Mouse (Mus musculus): ENCODE results near the gene Hgd.

The Hgd gene

DNA sequence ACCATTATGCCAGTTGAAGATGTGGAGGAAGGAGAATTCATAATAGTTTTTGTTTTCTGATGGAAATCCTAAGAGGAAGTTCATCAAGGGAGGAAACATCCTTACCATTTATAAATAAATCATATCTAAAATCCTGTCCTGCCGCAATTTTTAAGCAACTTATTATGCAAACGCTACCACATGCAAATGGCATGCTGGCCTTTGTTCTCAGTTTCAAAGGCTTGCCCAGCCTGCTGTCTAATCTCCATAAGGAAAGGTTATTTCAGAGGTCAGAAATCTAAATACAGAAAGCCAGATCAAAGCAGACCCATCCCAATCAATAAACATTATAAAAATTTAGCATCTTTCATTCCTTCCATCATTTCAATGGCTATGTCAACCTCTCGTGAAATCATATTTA lies 1.9 kb downstream of the Hgd start:
- DNase-seq, result no peak

DNA sequence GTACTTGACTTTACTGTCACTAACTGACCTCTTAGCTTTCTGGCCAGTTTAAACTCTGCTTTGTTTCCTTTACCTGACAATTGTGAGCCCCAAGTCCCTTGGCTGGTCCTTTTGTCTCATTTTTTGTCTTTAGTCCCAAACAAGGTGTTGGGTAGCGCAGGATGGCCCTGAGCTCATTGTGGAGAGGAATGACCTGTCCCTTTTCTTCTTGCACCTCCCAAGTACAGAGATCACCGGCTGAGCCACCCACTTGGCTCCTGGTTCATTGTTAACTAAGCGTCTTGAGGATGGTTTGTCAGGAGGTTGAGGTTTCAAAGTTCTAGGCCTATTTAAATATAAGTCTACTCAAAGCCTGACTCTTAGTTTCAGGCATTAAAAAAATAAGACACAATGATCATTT lies 3.4 kb downstream of the Hgd start:
- no peak for DNase-seq

DNA sequence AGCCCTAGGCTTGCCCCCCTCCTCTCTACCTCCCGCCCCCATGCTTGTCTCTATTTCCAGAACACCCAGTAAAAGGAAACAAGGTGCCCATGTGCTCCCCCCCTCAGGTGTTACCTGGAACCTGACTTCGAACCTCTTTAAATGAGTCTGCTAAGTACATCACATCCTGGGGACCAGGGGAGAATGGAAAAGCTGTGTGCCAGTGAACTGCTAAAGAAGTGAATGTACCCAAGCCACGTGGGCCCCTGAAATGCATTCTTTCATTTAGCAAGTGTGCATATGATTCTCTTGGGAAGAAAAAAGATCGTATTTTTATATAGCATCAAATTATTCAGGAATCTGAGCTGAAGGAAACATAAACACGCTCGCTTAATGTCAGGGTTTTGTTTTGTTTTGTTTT lies 3.8 kb downstream of the Hgd start:
- no peak for DNase-seq

DNA sequence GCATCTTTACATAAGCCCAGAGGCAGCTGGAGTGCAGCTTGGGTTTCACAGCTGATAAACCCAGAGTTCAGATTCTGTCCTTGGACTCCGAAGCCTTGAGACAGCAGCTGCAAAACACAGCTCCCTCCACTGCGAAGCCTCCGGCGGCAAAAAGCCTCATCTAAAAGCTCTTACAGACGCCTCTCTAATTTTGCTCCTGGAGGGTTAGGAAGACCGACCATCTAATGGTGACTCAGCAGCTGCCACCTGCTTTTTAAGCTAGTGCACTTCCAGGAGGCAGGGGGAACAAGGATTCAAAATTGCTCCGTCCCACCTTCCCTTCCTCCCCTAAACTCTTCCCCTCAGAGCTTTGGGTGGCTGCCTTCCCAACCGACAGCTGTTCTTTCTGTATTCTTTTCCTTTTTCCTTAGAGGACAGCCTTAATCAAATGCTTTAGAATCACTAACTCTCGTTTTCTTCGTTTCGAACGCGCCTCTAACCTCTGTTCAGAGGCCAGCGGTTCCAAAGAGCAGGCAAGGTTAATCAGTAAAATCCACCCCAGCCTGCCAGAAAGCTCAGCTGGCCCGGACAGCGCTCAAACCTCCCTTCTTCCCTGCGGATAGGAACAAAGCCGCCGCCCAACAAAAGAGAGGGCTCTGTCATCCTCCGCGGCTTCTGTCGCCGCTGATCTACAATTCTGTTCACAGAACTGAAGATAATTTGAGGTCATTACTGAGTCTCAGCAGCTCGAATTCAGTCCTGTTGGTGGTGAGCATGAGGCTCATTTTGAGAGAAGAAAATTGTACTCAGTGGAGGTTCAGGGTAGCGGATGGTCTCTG lies 4.5 kb downstream of the Hgd start:
- no peak for DNase-seq

DNA sequence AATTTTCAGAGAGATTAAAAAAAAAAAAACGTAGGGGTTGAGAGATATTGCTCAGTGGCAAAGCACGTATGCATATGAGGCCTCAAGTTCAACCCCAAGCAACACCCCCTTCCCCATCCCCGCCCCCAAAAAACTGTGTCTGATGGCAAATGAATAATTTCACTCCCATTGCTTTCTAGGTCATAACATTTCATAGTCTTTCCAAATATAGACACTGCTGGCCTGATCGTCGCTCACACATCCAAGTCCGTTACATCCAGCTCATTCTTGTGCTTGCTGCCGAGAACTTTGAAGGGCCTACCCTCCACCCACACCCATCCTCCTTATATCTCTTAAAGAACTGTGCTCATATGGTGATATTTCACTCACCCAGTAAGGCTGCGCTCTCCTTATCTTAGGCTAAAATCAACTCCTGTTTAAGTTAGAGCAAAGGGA lies 5.2 kb downstream of the Hgd start:
- DNase-seq, result no peak

DNA sequence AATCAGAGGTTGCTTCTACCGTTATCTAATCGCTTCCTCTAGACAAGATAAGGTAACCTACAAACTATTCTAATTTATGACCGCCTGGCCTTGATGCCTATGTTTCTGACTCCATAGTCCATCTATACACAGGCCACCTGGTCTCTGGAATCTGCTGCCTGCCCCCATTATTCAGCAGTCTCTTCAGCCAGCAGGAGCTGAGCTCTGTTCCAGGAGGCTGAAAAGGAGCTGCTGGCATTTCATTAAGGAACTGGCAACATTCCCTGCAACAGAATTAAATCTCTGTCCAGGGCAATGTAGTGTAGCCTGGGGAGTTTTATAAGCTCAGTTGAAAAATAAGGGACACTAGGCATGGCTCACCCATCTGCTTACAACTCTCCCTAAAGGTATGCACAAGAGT lies 11.0 kb downstream of the Hgd start:
- no peak for DNase-seq

DNA sequence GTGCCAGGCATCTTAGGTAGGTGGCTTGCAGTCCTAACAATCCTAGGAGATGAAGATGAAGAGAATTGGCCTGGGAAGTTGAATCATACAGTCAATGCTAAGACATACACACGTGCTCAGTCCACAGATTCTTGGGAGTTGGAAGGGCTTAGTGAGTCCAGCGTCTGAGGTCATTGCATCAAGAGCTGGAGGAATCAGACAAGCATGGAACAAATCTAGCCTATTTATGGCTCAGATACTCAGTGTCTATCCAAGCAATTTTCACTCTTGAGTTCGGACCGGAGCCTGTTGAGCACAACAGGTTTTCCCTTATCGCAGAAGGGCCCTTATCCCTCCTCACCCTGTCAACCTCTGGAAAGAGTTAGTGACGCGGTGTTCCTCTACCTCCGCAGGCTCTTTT lies 11.6 kb downstream of the Hgd start:
- DNase-seq, result no peak

DNA sequence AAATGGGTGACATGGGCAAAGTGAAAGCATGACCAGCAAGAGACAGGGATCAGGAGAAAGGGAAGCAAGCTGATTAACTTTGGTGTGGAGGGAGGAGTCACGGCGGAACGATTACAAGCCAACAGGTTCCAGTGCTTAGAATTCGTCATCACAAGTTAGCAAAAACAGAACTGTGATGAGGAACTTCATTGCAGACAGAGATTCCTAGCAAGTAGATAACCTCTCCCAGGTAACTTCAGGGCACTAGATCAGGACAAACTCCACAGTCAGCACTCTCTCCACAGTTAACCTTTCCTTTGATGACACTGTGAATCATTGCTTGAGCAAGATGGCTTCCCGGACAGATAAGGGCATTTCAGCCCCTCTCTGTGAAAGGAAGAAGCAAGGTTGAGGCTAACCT lies 17.5 kb downstream of the Hgd start:
- no peak for DNase-seq

DNA sequence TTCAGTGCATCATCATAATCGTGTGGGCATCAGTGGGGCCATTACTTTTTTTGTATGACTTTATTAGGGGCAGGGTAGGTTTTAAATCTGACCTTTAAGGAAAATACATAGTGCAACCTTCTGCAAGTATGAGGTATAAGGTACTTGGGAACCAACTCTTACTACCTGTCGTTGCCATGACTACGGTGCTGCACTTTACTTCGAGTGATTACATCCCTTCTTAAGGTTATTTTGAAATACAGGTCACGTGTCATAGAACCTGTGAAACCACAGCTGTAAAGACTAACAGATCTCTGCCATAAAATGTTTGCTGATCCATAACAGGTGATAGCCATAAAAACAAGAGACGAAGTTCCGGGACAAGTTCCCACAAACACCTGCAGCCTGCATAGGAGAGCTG lies 18.5 kb downstream of the Hgd start:
- no peak for DNase-seq

DNA sequence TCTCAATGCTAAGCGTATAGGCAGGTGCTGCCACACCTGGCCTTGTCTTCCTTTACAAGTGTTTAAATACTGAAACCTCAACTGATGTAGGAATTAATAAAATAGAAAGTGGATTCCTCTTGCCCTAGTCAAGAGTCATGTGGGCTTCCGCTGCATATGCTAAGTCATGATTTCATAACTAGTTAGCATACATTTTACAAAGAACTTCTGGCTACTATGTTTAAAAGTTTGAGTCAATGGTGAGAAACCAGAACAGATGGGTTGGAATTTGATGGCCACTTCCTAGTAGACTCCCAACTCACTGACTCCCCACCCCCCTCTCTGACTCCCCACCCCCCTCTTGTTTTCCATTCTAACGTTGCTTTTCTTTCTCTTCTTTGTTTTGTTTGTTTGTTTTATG lies 19.4 kb downstream of the Hgd start:
- no peak for DNase-seq

DNA sequence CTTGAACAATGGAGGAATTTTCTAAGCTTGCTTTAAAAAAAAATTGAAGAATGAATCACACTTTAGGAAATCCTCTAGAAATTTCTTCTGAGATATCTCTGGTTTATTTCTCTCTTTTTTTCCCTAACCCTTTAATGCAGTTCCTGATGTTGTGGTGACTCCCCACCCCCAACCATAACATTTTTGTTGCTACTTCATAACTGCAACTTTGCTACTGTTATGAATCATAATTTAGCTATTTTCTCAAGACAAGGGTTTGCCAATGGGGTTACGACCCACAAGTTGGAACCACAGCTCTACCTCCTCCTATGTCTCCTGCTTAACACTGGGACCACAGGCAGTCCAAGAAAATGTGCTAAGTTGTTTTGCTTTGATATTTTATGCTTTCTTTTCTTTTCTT lies 23.5 kb downstream of the Hgd start:
- DNase-seq, result no peak

DNA sequence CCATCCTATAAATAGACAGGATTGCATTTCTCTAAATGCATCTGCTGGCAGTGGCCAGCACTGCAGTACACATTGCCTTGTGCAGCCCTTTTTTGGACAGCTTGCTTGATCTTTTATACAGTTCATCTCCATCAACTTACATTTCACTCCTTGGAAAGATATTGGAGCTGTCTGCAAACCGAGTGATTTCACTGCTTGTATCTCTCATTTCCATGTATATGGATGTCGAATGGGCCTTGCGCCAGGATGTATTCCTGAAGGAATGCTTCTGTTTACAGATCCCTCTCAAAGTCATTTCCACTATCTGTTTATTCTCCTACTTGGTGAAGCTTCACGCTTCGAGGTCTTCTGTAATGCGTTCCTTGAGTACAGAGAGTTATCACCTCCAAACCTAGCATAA lies 24.3 kb downstream of the Hgd start:
- DNase-seq, result no peak

DNA sequence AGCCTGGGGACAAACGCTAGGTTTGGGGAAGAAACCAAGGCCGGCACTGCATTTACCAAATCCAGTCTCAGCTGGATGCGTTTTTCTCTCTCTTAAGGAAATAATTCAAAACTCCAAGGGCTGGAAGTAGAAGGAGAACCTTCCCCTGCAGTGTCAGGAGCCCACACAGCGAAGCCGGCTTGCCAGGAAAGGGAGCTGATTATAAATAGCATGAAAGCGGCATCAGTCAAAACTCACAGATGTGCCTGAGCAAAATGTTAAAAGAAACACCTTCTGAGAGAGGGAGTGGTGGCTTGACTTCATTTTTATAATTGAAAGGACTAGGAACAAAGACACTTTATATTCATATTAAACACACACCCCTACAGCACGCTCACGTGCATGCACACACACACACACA lies 30.4 kb downstream of the Hgd start:
- DNase-seq, result no peak

DNA sequence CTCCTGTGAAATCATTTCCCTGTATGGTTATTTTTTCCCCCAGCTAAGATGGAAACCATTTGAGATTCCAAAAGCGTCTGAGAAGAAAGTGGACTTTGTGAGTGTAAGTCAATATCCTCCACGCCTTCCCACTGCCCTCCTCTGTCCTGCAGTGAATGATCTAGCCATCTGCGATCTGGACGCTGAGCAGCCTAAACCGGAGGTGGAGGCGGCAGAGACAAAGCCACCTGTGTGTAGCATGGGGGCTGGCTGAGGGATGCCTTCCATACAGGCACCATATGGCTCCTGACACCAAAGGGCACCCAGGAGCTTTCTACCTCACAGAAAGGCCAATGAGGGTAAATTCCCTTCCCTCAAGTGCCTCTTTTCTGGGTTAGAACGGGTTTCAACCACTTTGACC lies 31.1 kb downstream of the Hgd start:
- no peak for DNase-seq

DNA sequence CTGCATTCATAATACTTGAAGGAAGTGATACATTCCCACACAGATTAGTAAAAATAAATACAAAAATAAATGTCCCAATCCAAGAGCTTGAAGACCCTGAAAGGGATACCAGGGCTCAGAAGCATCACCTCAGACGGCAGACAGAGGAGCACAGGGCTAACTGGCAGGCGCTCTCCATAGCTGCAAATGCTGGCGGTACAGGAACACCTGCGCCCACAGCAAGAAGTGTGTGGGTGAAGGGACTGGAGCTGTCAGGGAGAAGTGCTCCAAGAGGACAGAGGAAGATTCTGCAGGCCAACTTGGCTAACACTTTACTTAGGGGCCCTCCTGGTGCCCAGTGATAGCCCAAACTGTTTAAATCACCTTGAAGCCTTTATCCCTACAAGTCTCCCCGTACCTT lies 32.1 kb downstream of the Hgd start:
- no peak for DNase-seq

DNA sequence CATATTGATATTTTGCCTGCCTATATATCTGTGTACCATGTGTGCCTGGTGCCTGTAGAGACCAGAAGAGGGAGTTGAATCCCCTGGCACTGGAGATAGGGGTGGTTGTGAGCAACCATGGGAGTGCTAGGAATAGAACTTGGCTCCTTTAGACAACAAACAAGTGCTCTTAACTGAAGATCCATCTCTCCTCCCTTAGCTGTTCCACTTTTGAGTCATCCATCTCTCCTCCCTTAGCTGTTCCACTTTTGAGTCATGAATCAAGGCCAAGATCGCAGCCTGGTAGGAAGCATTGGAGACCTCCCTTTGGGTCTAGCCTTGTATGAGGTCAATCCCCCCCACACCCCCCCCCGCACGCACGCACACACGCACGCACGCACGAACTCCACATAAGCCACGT lies 34.6 kb downstream of the Hgd start:
- no peak for DNase-seq

DNA sequence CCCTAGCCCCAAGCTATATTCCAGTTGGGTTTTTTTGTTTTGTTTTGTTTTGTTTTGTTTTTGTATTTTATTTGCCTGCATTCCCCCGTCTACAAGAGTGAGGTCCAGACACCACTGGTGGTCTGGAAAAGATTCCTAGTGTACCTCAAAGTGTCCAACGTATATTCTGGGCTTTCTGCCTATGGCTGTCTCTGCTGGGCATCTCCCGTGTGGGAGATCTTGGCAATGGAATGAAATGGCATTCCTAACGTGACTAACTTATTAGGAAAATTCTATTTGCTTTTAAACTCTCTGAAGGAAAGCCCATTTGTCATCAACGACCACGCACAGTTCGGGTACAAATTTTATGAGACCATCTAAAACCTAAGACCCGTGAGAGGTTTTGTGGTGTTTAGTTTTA lies 35.5 kb downstream of the Hgd start:
- no peak for DNase-seq

DNA sequence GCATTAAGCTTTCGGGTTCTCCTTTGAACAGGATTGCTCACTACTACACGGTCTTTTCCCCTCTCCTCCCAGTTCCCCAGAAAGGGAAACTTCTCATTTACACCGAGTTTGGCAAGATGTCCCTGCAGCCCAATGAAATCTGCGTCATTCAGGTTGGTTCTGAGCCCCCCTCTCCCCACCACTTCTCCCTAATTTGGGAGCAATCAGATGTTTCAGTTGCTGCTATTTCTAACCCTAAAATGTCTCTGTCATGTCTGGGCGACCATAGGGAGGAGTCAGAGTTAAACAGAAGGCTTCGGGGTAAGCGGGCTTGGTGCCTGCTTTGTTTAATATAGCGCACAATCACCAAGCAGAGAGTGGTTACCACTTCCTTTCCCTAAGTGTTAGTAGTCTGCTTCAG lies 36.2 kb downstream of the Hgd start:
- no peak for DNase-seq

DNA sequence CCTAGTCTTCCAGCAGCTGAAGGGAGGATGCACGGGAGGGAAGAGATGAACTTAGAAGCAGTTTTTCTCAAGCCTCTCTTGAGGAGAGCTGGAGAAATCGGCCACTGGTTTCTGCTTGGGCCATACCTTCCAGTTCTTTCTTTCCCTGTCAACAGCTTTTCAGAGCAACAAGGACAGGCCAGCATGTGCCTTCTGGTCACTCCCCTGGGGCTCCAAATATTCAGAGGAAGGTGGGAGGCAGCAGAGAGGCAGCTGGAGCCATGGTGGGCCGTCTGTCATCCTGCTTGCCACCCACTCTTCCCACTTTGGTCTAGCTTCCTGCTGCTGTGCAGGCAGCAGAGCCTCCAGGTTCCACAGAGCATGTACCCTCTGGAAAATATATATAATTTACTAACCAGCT lies 37.7 kb downstream of the Hgd start:
- DNase-seq, result no peak

DNA sequence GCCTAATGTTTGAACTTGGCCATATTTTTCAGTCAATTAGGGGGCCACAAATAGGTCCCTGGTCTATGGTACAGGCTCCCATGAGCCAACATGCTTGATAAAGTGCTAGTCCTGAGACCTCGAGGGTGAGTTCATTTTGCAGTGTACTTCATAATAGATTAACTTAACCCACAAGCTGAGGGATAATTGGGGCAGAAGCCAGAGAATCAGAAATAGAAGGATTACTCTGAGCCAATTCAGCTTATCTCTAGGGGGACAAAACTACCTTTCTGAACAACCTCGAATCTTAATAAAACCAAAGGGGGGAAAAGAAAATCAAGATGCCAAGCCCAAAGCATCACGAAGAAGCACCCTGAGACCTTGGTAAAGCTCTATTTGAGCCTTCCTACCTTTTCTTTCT lies 42.5 kb downstream of the Hgd start:
- no peak for DNase-seq

DNA sequence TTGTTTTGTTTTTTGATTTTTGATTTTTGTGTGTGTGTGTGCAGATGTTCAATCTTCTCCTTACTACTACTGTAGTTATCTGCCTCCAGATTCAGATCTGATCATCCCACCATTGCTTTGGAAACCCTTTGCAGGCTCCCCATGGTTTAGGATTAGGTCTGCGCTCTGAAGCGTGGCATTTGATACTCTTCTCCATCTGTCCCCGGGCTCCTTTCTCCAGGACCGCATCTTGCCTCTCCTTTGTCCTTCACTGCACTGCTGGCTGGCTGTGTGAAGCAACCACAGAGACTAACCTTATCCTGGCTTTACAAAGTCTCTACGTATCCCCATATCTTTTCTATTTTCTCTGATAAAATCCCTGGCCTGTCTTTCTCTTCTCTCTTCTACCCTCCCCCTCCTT lies 43.0 kb downstream of the Hgd start:
- DNase-seq, result no peak

DNA sequence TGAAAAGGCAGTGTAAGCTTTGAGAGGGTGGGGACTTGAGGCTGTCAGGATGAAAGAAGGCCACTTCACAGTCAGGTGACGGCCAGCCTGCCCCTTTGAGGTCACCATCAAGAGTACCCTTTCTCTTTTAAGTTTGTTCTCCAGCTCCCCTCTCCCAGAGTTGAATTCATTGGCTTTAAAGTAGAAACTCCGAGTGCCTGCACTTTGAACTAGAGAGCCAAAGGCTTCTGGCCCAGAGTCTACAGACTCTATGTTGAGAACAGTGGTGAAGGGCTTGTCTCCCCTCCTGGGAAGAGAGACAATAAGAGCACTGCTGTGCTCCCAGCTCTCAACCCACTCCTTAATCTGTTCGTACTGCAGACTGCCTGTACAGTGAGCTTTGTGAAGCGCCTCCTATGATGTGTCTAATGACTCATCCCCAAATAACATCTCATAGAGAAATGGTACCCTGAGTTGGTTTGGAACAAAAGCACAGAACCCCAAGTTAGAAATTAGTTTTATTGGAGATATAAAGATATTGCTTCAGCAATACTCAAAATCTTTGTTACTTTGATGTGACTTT lies 46.5 kb downstream of the Hgd start:
- no peak for DNase-seq

DNA sequence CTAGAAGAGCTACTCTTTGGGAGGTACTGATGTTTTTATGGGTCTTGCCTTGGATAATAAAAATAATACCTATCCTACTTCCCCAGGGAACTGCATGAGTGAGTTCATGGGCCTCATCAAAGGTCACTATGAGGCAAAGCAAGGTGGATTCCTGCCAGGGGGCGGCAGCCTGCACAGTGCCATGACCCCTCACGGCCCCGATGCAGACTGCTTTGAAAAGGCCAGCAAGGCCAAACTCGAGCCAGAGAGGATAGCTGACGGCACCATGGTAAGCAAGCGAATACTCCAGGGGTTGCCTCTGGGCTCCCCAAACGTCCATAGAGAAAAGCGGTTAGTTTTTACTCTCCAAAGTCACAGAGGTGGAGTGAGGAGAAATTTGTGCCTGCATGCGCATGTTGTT lies 48.4 kb downstream of the Hgd start:
- no peak for DNase-seq

DNA sequence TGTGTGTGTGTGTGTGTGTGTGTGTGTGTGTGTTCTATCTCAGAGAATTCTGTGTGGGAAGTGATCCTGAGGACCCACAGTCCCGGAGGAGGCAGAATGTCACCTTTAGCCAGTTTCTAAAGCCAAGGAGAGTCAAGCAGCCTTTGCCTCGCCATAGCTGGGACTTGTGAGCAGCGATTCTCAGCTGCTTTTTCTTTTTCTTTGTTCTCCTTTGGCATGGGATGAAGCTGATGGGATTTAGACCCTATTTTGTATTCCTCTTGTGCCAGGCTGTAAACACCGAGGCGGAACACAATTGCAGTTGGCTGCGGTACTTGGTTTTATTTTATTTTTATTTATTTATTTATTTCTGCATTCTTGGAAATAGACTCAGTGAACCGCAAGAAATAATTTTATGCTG lies 49.1 kb downstream of the Hgd start:
- no peak for DNase-seq

DNA sequence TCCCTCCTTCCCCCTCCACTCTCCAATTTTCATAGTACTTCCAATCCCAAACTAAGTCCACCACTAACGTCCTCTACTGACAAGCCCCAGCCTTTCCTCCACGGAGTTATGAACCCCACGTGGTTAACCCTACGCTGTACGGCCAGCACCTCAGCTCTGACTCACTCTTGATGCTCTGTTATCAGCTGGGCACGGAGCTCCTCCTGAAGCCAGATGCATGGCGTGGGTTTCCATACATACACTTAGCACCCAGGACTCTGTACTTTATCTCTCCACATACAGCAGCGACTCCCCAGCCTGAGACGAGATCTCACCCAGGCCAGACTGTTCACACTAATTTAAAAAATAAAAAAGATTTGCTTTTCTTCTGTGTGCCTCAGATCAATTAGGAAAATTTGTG lies 54.6 kb downstream of the Hgd start:
- no peak for DNase-seq

Data from thymus, postnatal 25 days (tissue).